In genomic region chr1:130800602-130801001, GRCm38 (mm10) we compare ENCODE assay signal across 36 mouse cellular contexts. TPM values are rescaled to one million over a fixed set of nuclear protein-coding genes. Genes with fewer than 3 reads are reported as not detected.
"Had no signal": no experiment of that assay in that cellular context is flagged by ENCODE, and none has a peak within 500 bp of the region (broad histone marks: within the 10 kb centered on the region; RNA-seq: fewer than 3 reads in every experiment).

Fcamr (plus strand) TSS chr1:130800902.

- H3K4me1 ChIP-seq: embryonic facial prominence, embryonic 12.5 days; embryonic facial prominence, embryonic 13.5 days; embryonic facial prominence, embryonic 15.5 days; forebrain, embryonic 12.5 days; forebrain, embryonic 13.5 days; forebrain, embryonic 15.5 days had no signal

- ATAC-seq: forebrain, embryonic 13.5 days; forebrain, embryonic 14.5 days; forebrain, embryonic 15.5 days; forebrain, embryonic 16.5 days; forebrain, postnatal 0 days had no signal

- H3K4me3 ChIP-seq: embryonic facial prominence, embryonic 10.5 days; embryonic facial prominence, embryonic 12.5 days; embryonic facial prominence, embryonic 13.5 days; embryonic facial prominence, embryonic 15.5 days; erythroblast, embryonic 14.5 days; forebrain, embryonic 10.5 days; forebrain, embryonic 12.5 days; forebrain, embryonic 13.5 days; forebrain, embryonic 15.5 days; gastrocnemius, adult 2 months had no signal

- H3K27ac ChIP-seq: embryonic facial prominence, embryonic 10.5 days; embryonic facial prominence, embryonic 12.5 days; embryonic facial prominence, embryonic 13.5 days; embryonic facial prominence, embryonic 15.5 days; forebrain, embryonic 10.5 days; forebrain, embryonic 12.5 days; forebrain, embryonic 13.5 days; forebrain, embryonic 15.5 days; gastrocnemius, adult 2 months had no signal

- DNase-seq: cerebellum, adult 2 months; cerebellum, adult 8-10 months; cerebellum, adult 9-10 months; cerebellum, adult 9-11 months; cerebellum, postnatal 10 days; cerebellum, postnatal 14 days; cerebellum, postnatal 25 days; cerebellum, postnatal 36 days; embryo, embryonic 11 days; forebrain, postnatal 0 days; gastrocnemius, adult 2 months; gastrocnemius, postnatal 10 days; gastrocnemius, postnatal 14 days; gastrocnemius, postnatal 25 days; gastrocnemius, postnatal 36 days; heart, adult 11 months; heart, adult 18-20 months had no signal

- H3K9me3 ChIP-seq: embryonic facial prominence, embryonic 10.5 days; embryonic facial prominence, embryonic 12.5 days; embryonic facial prominence, embryonic 13.5 days; embryonic facial prominence, embryonic 15.5 days; forebrain, embryonic 10.5 days; forebrain, embryonic 12.5 days; forebrain, embryonic 13.5 days; forebrain, embryonic 15.5 days had no signal

- H3K27me3 ChIP-seq: embryonic facial prominence, embryonic 12.5 days; embryonic facial prominence, embryonic 13.5 days; embryonic facial prominence, embryonic 15.5 days; forebrain, embryonic 12.5 days; forebrain, embryonic 13.5 days; forebrain, embryonic 15.5 days had no signal

- H3K4me2 ChIP-seq: embryonic facial prominence, embryonic 12.5 days; embryonic facial prominence, embryonic 13.5 days; embryonic facial prominence, embryonic 15.5 days; forebrain, embryonic 12.5 days; forebrain, embryonic 13.5 days; forebrain, embryonic 15.5 days had no signal

- H3K9ac ChIP-seq: embryonic facial prominence, embryonic 12.5 days; embryonic facial prominence, embryonic 13.5 days; embryonic facial prominence, embryonic 15.5 days; forebrain, embryonic 12.5 days; forebrain, embryonic 13.5 days; forebrain, embryonic 15.5 days; forebrain, postnatal 0 days had no signal

- H3K36me3 ChIP-seq: embryonic facial prominence, embryonic 10.5 days; embryonic facial prominence, embryonic 12.5 days; embryonic facial prominence, embryonic 13.5 days; embryonic facial prominence, embryonic 15.5 days; forebrain, embryonic 10.5 days; forebrain, embryonic 12.5 days; forebrain, embryonic 15.5 days had no signal

RNA-seq across cellular contexts. Expression of gene Fcamr, which starts in this region (rescaled TPM):
- total RNA-seq: common myeloid progenitor, adult 5-6 weeks; gastrocnemius, adult 18-20 months; gastrocnemius, adult 8-10 months; gastrocnemius, postnatal 10 days; gastrocnemius, postnatal 14 days; gastrocnemius, postnatal 25 days; gastrocnemius, postnatal 4 days; granulocyte monocyte progenitor cell, adult 5-6 weeks had no signal
- polyA plus RNA-seq: cortical plate, adult 2 months; embryonic facial prominence, embryonic 10.5 days; embryonic facial prominence, embryonic 11.5 days; embryonic facial prominence, embryonic 12.5 days; embryonic facial prominence, embryonic 13.5 days; erythroblast, embryonic 14.5 days; forebrain, embryonic 10.5 days; forebrain, embryonic 11.5 days; forebrain, embryonic 12.5 days; forebrain, embryonic 13.5 days; forebrain, embryonic 14.5 days; forebrain, embryonic 15.5 days; forebrain, embryonic 16.5 days; forebrain, postnatal 0 days had no signal
